Mouse (Mus musculus): Measurements from ENCODE around the gene Stat3.

The Stat3 gene

DNA sequence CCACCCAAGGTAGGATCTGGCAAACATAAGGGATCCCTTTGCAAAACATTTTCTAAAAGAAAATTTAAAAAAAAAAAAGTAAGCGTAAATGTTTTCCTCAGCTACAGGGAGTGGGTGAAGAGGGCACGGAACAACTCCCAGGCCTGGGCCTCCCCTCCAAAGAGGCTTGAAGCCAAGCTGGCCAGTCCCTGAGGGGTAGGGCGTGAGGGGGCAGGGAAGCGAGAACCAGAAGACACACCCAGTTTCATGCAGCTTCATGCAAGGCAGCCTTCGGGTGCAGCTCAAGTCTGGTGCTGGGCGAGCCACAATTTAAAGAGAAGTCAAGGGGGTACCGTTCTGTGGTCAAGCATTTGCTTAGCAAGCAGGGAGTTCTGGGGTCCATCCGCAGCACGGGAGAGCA is 24.3 kb upstream of the Stat3 start:
- DNase-seq (ENCODE audit: low read depth), result no peak

DNA sequence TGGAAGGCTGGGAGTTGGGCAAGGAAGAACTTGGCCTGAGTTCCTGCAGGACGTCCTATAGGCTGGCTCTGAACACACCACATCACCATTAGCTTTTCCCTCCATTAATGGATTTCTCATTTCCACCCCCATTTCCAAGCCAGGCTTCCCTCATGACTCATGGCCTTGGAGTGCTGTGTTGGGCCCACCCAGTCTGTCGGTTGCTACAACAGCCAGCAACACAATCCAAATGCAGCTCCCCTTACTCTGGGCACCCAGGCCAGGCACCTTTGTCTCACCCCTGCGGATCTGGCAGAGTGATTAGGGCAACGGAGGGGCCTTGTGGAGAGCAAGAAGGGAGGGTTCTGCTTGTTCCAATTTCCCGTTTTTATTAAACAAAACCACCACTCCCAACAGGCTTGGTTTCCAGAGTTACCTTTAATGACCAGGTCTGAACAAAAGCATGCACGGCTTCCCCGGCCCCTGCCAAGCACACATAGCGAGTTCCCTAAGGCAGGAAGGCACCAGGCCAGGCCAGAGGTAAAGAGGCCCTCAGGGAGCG is 23.1 kb upstream of the Stat3 start:
- no peak for DNase-seq (ENCODE audit: low read depth)

DNA sequence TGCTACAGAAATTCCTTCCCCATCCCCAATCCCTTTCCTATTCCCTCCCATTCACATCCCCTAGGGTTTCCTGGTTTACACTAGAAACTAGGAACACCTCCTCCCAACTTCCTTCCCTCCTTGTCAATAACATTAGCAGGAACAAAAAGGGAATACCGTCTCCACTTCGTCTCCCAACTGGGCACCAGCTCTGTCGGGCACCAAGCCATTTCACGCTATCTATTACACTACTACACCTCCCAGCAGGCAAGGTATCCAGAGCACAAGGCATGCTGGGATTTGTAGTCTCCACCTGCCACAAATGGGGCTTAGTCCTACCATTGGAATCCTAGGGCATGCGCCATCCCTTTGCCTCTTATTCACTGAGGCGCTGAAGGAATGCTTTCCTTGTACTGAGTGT is 21.2 kb upstream of the Stat3 start:
- peak; percentile 66 for DNase-seq (ENCODE audit: low read depth)

DNA sequence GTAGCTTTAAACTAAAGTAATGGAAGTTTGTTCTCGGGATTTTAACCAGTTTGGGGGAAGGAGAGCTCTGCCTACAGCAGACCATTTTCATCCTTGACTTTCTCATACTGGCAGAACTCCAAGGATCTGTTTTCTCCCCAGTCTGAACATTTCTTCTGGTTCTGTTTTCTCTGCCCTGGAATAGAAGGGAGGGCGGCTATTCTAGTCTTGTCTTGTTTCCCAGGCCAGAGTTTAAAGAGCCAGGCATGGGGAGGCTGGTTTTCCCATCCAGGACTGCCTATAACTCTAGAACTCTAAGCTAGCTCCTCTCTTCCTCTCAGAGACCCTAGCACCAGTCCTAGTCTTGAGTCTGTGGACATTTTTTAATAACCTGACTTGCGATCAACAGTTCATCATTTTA is 20.5 kb upstream of the Stat3 start:
- DNase-seq (ENCODE audit: low read depth), result no peak

DNA sequence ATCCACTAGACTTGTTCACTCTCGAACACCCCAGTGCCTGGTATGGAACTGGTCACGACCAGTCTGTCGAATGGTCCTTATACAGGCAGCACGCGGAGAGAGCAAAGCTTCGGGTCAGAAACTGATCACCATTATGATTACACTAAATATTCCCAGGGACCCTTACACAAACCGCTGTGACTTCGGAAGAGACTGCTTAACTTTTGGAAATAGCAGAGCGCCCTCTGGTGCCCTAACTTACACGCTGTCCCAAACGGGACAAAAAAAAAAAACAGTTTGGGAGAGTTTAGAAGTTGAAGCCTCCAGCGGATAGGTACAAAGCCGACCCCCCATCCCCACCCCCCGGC is 20.1 kb upstream of the Stat3 start:
- DNase-seq (ENCODE audit: low read depth), result peak; percentile 80

DNA sequence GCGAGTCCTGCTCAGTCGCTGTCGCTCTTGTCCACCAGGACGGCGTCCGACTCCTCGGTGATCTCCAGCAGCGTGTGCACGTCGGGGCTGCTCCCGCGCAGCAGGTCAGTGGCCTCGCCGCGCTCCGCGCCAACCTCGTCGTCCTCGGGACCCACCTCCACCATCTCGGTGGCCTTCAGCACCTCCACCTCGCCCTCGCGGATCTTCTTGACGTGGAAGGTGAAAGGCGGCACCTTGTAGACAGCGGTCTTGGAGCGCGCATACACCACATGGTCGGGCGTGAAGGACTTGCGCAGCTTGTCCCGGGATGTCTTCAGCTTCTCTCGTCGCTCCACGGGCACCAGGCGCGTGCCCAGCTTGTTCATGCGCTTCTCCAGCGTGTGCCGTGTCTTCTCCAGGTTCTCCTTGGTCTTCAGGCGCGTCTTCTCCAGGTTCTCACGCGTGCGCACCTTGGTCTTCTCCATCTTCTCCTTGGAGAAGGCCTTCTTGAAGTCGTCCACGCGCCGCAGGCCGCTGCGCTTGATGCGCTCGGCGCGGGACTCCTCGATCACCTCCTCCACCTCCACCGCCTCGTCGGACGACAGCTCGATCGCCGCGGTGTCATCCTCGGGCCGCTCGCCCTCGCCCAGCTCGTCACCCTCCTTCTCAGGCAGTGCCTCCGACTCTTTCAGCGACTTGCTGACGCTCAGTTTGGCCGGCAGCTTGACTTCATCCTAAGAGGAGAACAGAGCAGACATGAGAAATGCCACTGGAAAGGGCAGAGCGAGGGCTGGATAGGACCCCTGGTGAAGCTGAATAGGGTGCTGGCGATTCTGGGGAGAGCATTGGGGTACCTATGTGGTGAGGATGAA is 19.5 kb upstream of the Stat3 start:
- no peak for DNase-seq (ENCODE audit: low read depth)

DNA sequence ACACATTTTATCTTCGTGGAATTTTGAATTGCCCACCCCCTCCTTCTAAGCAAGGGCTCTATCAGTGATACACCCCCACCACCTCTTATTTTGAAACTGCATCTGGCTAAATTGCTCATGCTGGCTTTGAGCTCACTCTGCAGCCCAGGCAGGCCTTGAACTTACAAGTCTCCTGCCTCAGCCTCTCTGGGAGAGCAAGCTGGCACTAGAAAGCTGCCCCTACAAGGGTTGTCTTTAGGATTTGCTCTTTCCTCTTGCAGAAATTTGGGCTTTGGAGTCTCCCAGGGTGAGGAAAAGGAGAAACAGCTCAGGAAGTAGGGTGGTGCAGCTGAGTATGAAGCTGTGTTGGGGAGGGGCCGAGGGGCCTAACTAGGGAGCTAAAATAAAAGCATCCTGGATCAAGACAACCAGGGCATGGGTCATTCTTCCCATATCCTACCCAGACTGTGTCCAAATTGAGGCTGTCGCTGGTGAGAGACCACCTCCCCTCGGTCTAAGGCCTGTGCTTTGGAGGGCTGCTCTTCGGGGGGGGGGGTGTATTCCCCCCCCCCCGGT is 18.7 kb upstream of the Stat3 start:
- DNase-seq (ENCODE audit: low read depth), result no peak

DNA sequence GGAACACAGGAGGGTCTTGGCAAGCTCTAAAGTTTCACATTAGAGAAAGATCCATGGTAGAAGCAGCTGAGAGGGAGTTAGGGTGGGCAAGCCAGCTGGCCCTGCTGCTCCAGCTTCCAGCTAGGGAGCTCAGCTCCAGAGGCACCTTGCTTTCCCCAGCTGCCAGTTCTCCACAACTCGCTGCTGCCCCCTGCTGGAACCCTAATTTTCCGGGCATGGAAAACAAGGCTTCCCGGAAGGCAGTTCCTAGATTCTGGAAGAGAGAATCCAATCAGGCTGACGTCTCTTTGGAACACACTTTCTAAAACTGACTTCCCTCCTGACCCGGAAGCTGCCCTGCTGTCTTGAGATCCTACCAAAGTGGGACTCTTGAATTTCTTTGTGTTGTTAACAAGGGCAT is 17.9 kb upstream of the Stat3 start:
- peak; percentile 73 for DNase-seq (ENCODE audit: low read depth)

DNA sequence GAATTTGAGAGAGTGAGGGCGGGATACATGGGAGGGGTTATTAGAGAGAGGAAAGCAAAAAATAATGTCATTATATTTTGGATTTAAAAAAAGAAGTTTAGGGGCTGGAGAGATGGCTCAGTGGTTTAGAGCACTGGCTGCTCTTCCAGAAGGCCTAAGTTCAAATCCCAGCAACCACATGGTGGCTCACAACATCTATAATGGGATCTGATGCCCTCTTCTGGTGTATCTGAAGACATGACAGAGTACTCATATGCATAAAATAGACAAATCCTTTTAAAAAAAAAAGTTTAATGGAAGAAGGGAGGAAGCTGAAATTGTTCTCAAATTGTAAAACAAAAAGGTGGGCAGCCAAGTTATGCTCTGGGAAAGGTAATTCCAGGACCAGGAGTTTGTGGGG is 10.2 kb upstream of the Stat3 start:
- no peak for DNase-seq (ENCODE audit: low read depth)

DNA sequence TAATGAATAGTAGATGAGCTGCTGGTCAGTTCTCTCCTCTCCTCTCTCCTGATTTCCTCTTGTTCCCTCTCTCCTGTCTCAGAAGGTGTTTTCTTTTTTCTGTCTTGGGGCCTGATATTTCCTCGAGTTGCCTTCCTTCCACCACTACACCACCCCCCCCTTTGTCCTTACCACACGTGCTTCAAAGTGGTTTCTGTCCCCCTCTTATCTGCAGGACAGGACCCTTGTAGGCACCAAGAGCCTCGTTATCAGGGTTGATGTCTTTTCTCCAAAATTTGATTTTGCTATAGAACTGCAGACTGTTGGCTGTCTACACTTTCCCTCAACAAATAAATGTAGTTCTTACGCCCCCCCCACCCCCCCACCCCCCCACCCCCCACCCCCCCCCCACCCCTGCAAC is 9.0 kb upstream of the Stat3 start:
- no peak for DNase-seq (ENCODE audit: low read depth)

DNA sequence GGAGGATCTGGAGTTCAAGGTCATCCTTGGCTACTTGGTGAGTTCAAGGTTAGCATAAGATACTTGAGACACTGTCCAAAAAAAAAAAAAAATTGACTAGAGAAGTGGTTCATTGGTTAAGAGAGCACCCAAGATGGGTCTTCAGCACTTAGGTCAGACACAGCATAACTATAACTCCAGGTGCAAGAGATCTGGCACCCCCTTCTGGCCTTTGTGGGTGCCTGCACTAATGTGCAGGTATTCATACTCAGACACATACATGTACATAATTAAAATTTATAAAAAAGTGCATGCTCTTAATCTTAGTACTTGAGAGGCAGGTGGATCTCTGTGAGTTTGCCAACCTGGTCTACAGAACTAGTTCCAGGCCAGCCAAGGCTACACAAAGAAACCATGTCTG is 8.2 kb upstream of the Stat3 start:
- DNase-seq (ENCODE audit: low read depth), result peak; percentile 72

DNA sequence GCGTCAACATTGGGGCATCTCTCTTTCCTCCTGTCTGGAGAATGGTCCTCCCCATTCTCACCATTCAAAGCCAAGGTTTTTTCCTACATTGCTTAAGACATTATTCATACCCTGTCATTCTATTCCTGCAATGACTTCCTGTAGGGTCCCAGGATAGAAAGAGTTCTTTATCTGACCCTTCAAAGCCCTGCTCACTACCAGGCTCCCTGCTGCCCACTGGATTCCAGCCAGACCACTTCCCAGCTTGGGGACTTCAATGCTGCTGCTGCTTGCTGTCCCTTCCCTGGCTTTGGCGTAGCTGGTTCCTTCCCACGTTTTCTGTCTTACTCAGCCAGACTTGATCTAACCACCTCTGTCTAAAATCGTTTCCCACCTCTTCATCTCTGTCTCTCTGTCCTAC is 7.5 kb upstream of the Stat3 start:
- peak; percentile 43 for DNase-seq (ENCODE audit: low read depth)

DNA sequence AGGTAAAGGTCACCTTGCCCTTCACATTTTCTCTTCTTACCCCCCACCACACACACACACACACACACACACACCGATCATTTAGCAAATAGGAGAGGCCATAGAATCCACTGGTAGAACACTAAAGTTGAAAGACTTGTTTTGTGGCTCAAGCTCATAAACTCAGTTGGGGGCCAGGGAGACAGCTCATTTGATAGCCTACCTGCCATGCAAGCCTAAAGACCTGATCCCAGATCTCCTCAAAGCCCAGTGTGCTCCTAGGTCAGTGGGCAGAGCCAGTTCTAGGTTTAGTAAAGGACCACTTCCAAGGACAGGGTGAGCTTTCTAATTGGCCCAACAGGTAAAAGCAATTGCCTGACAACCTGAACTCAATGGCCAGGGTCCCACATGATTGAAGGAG is 3.0 kb upstream of the Stat3 start:
- no peak for DNase-seq (ENCODE audit: low read depth)

DNA sequence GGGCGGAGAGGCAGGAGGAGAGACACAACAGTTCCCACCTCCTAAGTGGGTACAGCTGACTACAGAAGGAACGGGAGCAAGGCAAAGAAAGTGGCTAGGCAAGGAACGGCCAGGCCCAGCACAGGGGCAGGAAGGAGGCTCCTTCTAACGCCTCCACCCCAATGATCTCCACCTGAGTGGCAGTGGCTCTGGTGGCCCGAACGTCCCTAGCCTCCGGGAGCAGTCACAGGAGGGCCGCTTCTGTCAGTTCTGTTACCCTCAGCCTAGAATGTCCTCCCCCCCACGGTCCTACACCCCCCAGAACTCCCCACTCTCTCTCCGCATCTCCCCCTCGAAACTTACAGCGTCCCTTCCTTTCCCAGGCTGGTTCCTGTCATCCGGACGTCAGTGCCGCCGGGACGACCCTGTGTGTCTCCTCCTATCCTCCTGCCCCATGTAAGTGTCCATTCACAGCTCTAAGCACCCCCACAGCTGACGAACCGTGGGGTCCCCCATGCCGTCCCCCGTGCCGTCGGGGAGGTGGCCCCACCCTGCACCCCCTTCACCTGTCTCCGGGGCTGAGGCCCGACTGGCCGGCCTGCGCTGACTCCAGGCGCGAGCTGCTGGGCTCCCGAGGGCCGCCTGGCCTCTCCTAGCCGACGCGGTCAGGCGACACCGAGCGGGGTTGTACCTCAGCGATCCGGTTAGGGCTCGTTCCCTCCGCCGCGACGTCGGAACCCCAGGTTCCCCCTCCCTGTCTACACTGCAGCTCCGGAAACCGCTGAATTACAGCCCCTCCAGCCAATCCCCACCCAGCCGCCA is 429 bp downstream of the Stat3 start:
- peak; percentile 61 for DNase-seq (ENCODE audit: low read depth)

DNA sequence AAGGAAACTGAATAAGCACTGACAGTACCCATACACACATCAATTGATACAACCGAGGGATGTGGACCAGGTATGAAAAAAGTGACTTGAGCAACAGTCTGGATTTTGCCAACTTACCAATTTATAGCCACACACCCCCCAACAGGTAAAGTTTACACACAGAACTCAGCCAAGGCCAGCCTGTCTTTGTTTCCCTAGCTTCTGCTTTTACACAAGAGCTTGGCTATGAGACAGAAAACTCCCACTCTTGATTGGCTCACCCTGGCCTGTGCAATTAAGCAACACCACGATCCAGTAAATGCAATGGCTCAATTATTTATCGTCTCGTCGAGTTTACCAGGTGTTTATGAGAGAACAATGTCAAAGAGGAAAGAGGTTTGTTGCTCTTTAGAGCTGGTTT is 1.2 kb downstream of the Stat3 start:
- DNase-seq (ENCODE audit: low read depth), result peak; percentile 85

DNA sequence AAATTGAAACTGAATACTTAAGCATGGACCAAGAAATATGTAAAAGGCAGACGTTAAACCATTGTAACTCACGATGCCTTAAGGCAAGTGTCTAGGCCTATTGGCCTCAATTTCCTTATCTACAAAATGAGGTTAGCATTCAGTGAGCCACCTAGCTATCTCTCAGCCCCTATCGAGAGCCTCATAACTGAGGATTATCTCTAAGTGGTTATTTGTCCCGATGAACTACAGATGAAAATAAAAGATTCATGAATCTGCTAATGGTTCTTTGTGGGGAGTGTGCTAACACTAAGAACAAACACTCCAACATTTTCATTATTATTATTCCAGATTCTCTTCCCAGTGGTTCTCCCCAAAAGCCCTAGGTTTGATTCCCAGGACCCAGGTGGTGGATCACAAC is 2.0 kb downstream of the Stat3 start:
- DNase-seq (ENCODE audit: low read depth), result no peak

DNA sequence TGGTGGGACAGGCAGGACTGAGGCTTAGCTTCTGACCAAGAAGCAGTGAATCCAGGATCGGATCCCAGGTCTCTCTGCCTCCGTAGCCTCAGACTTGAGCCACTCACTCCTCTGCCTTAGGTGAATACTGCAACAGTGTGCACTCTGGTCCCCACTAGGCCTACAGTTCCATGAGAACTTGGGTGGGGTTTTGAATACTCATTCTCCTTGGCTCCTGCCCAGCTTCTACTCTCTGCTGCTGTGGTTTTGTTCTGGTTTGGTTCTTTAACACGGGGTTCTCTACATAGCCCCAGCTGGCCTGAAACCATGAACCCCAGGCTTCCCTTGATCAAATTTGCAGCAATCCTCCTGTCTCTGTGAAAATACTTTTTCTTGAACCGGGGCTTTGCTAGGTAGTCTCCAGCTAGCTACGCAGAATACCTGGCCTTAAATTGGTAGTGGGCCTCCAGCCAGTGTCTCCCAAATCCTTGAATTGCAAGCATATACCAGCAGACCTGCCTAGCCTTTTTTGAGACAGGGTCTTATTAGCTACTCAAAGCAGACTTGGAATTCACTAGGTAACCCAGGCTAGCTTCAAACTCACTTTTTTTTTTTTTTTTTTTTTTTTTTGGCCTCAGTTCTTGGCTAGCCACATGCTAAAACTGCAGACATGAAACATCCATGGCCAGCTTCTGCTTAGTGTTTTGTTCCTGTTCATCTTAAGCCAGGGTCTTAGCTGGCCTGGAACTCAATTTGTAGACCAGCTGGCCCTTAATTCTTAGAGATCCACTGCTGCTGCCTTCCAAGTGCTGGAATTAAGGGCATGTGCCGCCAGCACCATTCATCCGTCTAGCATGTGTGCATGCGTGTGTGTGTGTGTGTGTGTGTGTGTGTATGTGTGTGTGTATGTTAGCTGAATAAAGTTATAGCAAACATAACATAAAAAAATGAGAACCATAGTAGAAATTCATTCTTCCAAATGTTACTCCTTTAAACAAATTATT is 3.7 kb downstream of the Stat3 start:
- DNase-seq (ENCODE audit: low read depth), result peak; percentile 87

DNA sequence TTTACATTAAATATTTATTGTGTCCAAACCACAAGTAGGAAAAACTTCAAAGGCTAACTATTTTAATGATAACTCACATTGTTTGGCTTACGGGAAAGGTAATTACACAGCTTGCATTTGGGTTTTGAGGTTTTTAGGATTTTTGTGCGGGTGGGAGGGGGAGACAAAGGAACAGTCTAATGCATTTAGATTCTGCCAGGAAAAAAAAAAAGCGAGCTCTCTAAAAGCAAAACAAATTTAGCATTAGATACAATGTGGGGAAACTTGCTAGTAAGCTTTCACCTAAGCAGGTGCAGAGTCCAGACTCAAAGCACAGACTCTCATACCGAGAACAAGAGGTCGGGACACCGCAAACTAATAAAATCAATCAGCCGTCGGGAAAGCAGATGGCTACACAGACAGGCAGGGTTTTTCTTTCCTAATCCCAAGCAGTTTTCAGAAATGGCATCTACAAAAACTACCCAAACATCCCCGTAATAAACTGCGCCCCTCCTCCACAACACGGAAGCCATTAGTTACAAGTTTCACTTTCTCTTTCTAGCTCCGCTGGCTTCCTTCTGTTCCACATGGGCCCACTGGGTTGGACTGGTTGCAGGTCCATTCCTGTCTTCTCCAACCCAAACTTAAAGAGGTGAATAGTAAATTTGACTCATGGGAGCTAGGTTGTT is 8.0 kb downstream of the Stat3 start:
- DNase-seq (ENCODE audit: low read depth), result peak; percentile 77

DNA sequence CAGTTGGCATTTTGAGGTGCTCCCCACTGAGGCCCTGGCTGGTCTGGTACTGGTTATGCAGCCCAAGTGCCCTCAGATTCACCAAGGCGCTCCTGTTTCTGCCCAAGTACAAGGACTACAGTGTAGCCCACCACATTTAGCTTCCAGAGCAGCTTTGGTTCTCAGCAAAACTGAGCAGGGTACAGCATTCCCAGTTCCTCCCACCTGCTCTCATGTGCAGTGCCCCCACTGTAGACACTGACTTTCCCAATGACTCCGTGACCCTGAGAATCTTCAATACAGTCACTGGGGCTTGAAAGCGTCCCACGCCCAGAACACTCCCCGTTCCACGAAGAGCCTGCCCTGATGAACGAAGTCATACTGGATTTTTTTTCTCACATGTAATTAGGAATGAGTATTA is 8.7 kb downstream of the Stat3 start:
- DNase-seq (ENCODE audit: low read depth), result no peak

DNA sequence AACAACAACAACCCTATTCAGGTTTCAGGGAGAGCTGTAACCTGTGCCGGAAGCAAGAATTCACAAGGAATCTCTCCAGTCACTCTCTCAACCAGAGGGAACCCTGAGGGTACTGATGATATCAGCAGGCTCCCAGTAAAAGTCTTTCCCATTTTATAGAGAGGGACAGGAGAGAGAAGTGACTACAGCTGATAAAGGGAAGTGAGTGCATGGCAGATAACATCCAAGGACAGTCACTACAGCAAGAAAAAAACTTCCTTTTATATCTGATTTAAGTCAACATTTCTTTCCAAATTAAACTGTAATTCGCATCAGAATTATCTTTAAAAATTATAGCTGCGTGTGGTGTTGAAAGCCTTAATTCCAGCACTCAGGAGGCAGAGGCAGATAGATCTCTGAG is 12.0 kb downstream of the Stat3 start:
- peak; percentile 51 for DNase-seq (ENCODE audit: low read depth)

DNA sequence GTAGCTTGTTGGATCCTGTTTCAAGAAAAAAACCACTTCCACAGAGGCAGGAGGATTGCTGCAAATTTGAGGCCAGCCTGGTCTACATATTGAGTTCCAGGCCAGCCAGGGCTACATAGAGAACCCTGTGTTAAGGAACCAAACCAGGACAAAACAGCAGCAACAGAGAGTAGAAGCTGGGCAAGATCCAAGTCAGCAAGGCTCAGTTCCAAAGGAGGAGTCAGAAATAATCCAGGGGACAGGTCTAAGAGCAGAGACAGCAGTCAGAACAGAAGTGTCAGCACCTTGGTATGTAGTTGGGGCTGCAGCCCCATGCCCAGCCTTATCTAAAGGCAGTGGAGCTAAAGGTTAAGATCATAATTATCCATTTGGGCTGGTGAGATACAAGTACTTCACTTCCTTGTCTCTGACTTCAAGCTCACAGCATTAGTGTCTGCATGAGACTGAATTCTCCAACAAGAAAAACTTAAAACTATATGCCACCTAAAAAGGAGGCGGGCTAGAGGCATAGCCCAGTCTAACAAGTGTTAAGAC is 14.9 kb downstream of the Stat3 start:
- DNase-seq (ENCODE audit: low read depth), result no peak
